Mouse (Mus musculus) E14TG2a.4 (cell line): ENCODE measurements around the gene Zfp128.

Experiments used
- CTCF ChIP-seq: conservative IDR thresholded peaks from 2 replicates; pipeline ENCODE4 v1.5.1; 2014; ENCODE audit warnings: low read length
- NANOG ChIP-seq: IDR thresholded peaks from 2 replicates; pipeline ENCODE4 v1.6.1; 2014; ENCODE audit warnings: borderline replicate concordance, low read length, mixed read lengths
- POU5F1 ChIP-seq: IDR thresholded peaks from 2 replicates; pipeline ENCODE4 v1.6.1; 2014; ENCODE audit warnings: low read length, borderline replicate concordance

DNA sequence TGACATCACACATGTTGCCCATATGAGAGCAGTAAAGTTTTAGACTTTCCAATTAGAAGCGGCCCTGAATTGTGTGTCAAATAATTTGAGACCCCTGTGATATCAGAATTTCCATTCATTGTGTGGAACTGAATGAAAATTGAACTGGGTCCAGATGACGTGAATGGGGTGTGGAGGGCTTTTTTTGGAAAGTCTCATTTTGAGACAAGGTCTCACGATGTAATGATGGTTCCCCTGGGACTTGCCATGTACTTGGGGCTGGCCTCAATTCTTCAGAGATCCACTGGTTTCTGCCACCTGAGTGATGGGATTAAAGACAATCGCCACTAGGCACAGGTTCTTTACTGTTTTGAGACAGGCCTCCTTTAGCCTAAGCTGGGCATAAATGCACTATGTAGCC is 59.6 kb downstream of the Zfp128 start:
- TF ChIP-seq CTCF = no peak
- no peak for TF ChIP-seq POU5F1
- TF ChIP-seq NANOG = no peak
